11 mouse cellular contexts compared by ENCODE assay signal in genomic region chr14:14065142-14065498, GRCm38 (mm10). TPM values are rescaled to one million over a fixed set of nuclear protein-coding genes. Genes with fewer than 3 reads are reported as not detected.
DNase-seq lines count a peak whose midpoint lies in the region; ATAC-seq and TF ChIP-seq lines count a peak whose summit lies in the region.
"Had no signal": no experiment of that assay in that cellular context is flagged by ENCODE, and none has a peak within 500 bp of the region (broad histone marks: within the 10 kb centered on the region; RNA-seq: fewer than 3 reads in every experiment).

No protein-coding gene starts in this region.

- H3K36me3 ChIP-seq in intestine, embryonic 14.5 days (ENCODE audit: control insufficient read depth, insufficient read depth, low read length) = no peaks in the 10 kb centered on the region
- no peaks in the 10 kb centered on the region for H3K36me3 ChIP-seq in intestine, postnatal 0 days (ENCODE audit: control insufficient read depth, insufficient read depth)
- no peaks in the 10 kb centered on the region for H3K36me3 ChIP-seq in embryonic facial prominence, embryonic 11.5 days (replicated peaks; ENCODE audit: control insufficient read depth, insufficient read depth, low read depth, low read length)
- H3K36me3 ChIP-seq in forebrain, postnatal 0 days (ENCODE audit: insufficient read depth) = no peaks in the 10 kb centered on the region
- H3K36me3 ChIP-seq: stomach, embryonic 15.5 days had no signal

- no peak for ATAC-seq in intestine, embryonic 14.5 days (replicated peaks; ENCODE audit: low FRiP score, low TSS enrichment, low read depth)
- no peak for ATAC-seq in intestine, postnatal 0 days
- ATAC-seq in embryonic facial prominence, embryonic 11.5 days (replicated peaks; ENCODE audit: insufficient number of reproducible peaks, low FRiP score, low TSS enrichment, low read depth) = peak; percentile 46
- ATAC-seq in forebrain, postnatal 0 days = peak; percentile 47

- no peak overlapping the region for H3K4me3 ChIP-seq in intestine, embryonic 14.5 days (ENCODE audit: low read depth, low read length)
- no peak overlapping the region for H3K4me3 ChIP-seq in intestine, postnatal 0 days (ENCODE audit: low read depth, low read length)
- H3K4me3 ChIP-seq in embryonic facial prominence, embryonic 11.5 days (ENCODE audit: low read depth, low read length) = no peak overlapping the region
- H3K4me3 ChIP-seq in forebrain, postnatal 0 days (ENCODE audit: low read depth, low read length) = no peak overlapping the region
- H3K4me3 ChIP-seq: stomach, embryonic 15.5 days had no signal

- no peak for TF ChIP-seq CTCF in intestine, postnatal 0 days (IDR thresholded peaks at IDR 0.05; ENCODE audit: low read depth)
- TF ChIP-seq CTCF in forebrain, postnatal 0 days (IDR thresholded peaks at IDR 0.05; ENCODE audit: low read depth) = no peak

- H3K9me3 ChIP-seq in intestine, embryonic 14.5 days (ENCODE audit: control insufficient read depth, low read length) = no peaks in the 10 kb centered on the region
- no peaks in the 10 kb centered on the region for H3K9me3 ChIP-seq in intestine, postnatal 0 days (ENCODE audit: control insufficient read depth)
- H3K9me3 ChIP-seq in embryonic facial prominence, embryonic 11.5 days (replicated peaks; ENCODE audit: control insufficient read depth, low read length) = no peaks in the 10 kb centered on the region
- H3K9me3 ChIP-seq in forebrain, postnatal 0 days (ENCODE audit: low read length) = no peaks in the 10 kb centered on the region
- H3K9me3 ChIP-seq: stomach, embryonic 15.5 days had no signal

- no peaks in the 10 kb centered on the region for H3K27me3 ChIP-seq in intestine, embryonic 14.5 days (replicated peaks; ENCODE audit: control insufficient read depth, insufficient read depth, low read length)
- H3K27me3 ChIP-seq in intestine, postnatal 0 days (replicated peaks; ENCODE audit: control insufficient read depth, insufficient read depth, low read length) = no peaks in the 10 kb centered on the region
- H3K27me3 ChIP-seq in embryonic facial prominence, embryonic 11.5 days (ENCODE audit: control insufficient read depth, insufficient read depth, low read length) = no peaks in the 10 kb centered on the region
- H3K27me3 ChIP-seq in forebrain, postnatal 0 days (ENCODE audit: insufficient read depth, low read length) = no peaks in the 10 kb centered on the region
- H3K27me3 ChIP-seq: stomach, embryonic 15.5 days had no signal

- DNase-seq in intestine, embryonic 14.5 days (ENCODE audit: low spot score) = no peak
- DNase-seq in embryonic facial prominence, embryonic 11.5 days (ENCODE audit: low spot score) = peak; percentile 15
- no peak for DNase-seq in forebrain, postnatal 0 days
- DNase-seq in lung, postnatal 10 days = peak; percentile 9
- DNase-seq in urinary bladder, adult 2 months (ENCODE audit: low spot score) = no peak
- DNase-seq in left cerebral cortex, postnatal 36 days (ENCODE audit: low spot score in 2 of 2) = no peak
- no peak for DNase-seq in frontal cortex, postnatal 10 days (ENCODE audit: low spot score in 2 of 2)
- DNase-seq: cerebellum, adult 18-20 months; kidney, adult 18-20 months had no signal

- H3K4me1 ChIP-seq in intestine, embryonic 14.5 days (replicated peaks; ENCODE audit: control insufficient read depth, insufficient read depth, low read length) = peaks cover 4% of the 10 kb centered on the region; the same call in 1 of the 2 replicates
- 0 out of 2 replicates have a peak, but pooled peaks cover 4% of the 10 kb centered on the region for H3K4me1 ChIP-seq in intestine, postnatal 0 days (replicated peaks; ENCODE audit: control insufficient read depth, insufficient read depth, low read length)
- H3K4me1 ChIP-seq in embryonic facial prominence, embryonic 11.5 days (ENCODE audit: control insufficient read depth, insufficient read depth, low read length) = 0 out of 2 replicates have a peak, but pooled peaks cover 2% of the 10 kb centered on the region
- H3K4me1 ChIP-seq in forebrain, postnatal 0 days (ENCODE audit: insufficient read depth) = no peaks in the 10 kb centered on the region; the same call in 1 of the 2 replicates

- H3K27ac ChIP-seq in intestine, embryonic 14.5 days (ENCODE audit: low read depth) = 0 out of 2 replicates have a peak overlapping the region, but pooled peaks have one; percentile 5
- no peak overlapping the region for H3K27ac ChIP-seq in intestine, postnatal 0 days (ENCODE audit: low read depth, low read length)
- H3K27ac ChIP-seq in embryonic facial prominence, embryonic 11.5 days (replicated peaks; ENCODE audit: low read depth, low read length) = peak overlapping the region; percentile 28; the same call in 1 of the 2 replicates
- H3K27ac ChIP-seq in forebrain, postnatal 0 days (ENCODE audit: low read depth, low read length) = 0 out of 2 replicates have a peak overlapping the region, but pooled peaks have one; percentile 15
- H3K27ac ChIP-seq: stomach, embryonic 15.5 days had no signal

- no peak overlapping the region for H3K4me2 ChIP-seq in intestine, embryonic 14.5 days (ENCODE audit: low read length)
- H3K4me2 ChIP-seq in intestine, postnatal 0 days (replicated peaks; ENCODE audit: low read depth) = no peak overlapping the region
- no peak overlapping the region for H3K4me2 ChIP-seq in embryonic facial prominence, embryonic 11.5 days (ENCODE audit: low read depth, low read length)
- no peak overlapping the region for H3K4me2 ChIP-seq in forebrain, postnatal 0 days (ENCODE audit: low read depth)
- H3K4me2 ChIP-seq: stomach, embryonic 15.5 days had no signal

- WGBS in intestine, embryonic 14.5 days = 53% methylated on average over 4 of the region's 4 CpGs
- WGBS in intestine, postnatal 0 days = 46% methylated on average over 4 of the region's 4 CpGs
- WGBS in embryonic facial prominence, embryonic 11.5 days = 27% methylated on average over 4 of the region's 4 CpGs
- WGBS in forebrain, postnatal 0 days = 15% methylated on average over 4 of the region's 4 CpGs

- no peak overlapping the region for H3K9ac ChIP-seq in intestine, embryonic 14.5 days (ENCODE audit: low read length)
- H3K9ac ChIP-seq in intestine, postnatal 0 days (ENCODE audit: low read depth, low read length) = no peak overlapping the region
- H3K9ac ChIP-seq in embryonic facial prominence, embryonic 11.5 days (replicated peaks; ENCODE audit: low read length) = no peak overlapping the region
- no peak overlapping the region for H3K9ac ChIP-seq in forebrain, postnatal 0 days
- H3K9ac ChIP-seq: stomach, embryonic 15.5 days had no signal

- intact Hi-C loops in left cerebral cortex, postnatal 36 days (cut with DNase I) = no loop called here

RNA-seq across cellular contexts. Expression of gene Psmd6, which starts 55.7 kb away (rescaled TPM):
- 212 and 232 TPM in 2 replicates for polyA plus RNA-seq in intestine, embryonic 14.5 days (2014; fragmentation: Nextera tagmentation; extraction: Ambion mirVana)
- 120 and 122 TPM in 2 replicates for polyA plus RNA-seq in intestine, postnatal 0 days (2015; fragmentation: Nextera tagmentation; extraction: Ambion mirVana)
- 323 and 324 TPM in 2 replicates for polyA plus RNA-seq in embryonic facial prominence, embryonic 11.5 days (2014; fragmentation: Nextera tagmentation; extraction: Ambion mirVana)
- total RNA-seq in forebrain, postnatal 0 days (2014; rRNA removed) = 216 and 245 TPM in 2 replicates
- 250 and 269 TPM in 2 replicates for polyA plus RNA-seq in forebrain, postnatal 0 days (2015; fragmentation: Nextera tagmentation; extraction: Ambion mirVana)
- 85.1 and 90.7 TPM in 2 replicates for polyA plus RNA-seq in urinary bladder, adult 2 months (2012; rRNA removed)
- 100 to 1,000 TPM; 101 to 112 TPM for total RNA-seq in left cerebral cortex, postnatal 36 days (2021)

Comparison
In these comparisons a context has a peak if more than half of its experiments do, and no peak if none do; other contexts are left out.
1. ATAC-seq: peak in embryonic facial prominence, embryonic 11.5 days (single experiment) and forebrain, postnatal 0 days (single experiment); none in intestine, embryonic 14.5 days (single experiment) and intestine, postnatal 0 days (single experiment).
2. DNase-seq: peak in embryonic facial prominence, embryonic 11.5 days (single experiment) and lung, postnatal 10 days (single experiment); none in intestine, embryonic 14.5 days (single experiment), forebrain, postnatal 0 days (single experiment), urinary bladder, adult 2 months (single experiment), left cerebral cortex, postnatal 36 days (0 of 2) and frontal cortex, postnatal 10 days (0 of 2).